Mouse (Mus musculus): ENCODE measurements at regions not wholly inside any gene's neighbourhood (a gene's known extent, or its start where the extent isn't known, plus 50 kb on each side); places are given as distances from the start of the nearest gene placed in this dataset.
"Not testable (repeated sequence)": the region's sequence is repeated elsewhere in the genome, so short reads cannot be mapped to it uniquely, and the experiment has no call there.

DNA sequence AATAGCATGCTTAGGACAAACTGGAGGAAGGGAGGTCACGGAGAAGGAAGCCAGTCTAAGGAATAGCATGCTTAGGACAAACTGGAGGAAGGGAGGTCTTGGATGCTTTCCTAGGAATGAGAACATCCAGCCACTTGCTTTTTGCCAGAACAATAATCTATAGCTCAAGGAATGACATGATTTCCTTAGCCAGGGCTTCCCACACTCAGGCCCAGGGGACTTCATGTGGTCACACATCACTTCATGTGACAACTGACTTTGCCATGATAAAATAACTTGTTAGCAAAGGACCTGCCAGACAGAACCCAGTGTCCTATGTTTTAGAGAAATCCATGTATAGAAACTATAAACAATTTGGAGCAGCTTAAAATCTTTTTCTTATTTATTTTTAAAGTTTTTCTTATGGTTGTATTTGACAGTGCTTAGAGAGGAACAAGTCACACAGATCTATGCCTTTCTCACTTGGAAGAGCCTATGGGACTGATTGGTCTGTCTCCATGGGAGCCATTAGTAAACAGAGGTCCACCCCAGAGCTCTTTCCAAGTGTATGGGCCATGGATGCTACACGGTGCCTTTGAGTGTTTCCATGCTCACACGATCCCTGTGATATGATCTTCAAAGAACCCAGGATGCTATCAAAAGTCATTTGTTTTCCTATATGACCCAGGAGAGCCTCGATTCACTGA lies 153.3 kb upstream of the Unc93a2 start:
- no peak for DNase-seq (ENCODE audit: low spot score in 2 of 2)

GRCm38 (mm10) chr17:7537618-7538266 lies 152.5 kb upstream of the Unc93a2 start:
- DNase-seq (ENCODE audit: low spot score in 2 of 2), result no peak

DNA sequence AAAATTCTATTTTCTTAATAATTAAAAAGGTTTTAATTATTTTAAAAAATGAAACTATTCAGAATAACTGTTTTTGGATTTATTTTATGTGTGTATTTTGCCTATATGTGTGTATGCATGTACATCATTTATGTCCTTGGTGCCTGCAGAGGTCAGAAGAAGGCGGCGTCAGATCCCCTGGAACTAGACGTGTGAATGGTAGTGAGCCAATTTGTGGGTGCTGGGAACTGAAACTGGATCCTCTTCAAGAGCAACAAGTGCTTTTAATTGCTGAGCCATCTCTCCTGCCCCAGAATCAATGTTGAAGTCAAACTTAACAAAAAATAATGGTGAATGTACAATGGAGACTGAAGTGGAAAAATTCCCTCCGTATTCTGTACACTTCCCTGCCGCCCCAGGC lies 151.9 kb upstream of the Unc93a2 start:
- DNase-seq (ENCODE audit: low spot score in 2 of 2), result no peak

DNA sequence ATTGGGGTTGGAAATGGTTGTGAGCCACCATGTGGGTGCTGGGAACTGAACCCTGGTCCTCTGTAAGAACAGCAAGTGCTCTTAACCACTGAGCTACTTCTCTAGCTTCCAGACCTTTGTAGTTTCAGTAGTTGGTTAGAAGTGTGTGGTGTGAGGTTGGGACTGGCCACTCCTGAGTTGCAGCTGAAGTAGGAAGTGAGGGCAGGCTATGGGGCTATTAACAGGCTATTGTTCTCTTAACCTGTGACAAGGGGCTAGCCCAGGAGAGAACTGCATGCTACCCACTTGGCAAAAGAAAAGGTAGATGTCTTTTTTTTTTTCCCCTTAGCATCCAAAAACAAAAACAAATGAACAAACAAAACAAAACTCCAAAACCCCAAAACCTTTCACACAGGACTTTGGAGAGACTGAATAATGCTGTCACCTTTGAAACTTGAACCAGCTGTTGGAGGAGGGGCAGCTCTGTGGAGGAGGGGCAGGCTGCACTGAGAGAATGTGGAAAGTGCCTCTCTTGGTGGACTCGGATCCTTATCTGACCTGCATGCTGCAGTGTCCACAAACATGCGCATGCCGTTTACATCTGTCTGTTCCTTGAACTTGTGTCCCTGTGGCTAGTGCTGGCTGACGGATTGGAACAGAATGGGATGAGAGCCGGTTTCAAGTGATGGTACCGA lies 149.3 kb upstream of the Unc93a2 start:
- no peak for DNase-seq (ENCODE audit: low spot score in 2 of 2)

- DNase-seq (ENCODE audit: low spot score in 2 of 2), result no peak
These were observed 148.3 kb upstream of the Unc93a2 start for GRCm38 (mm10) chr17:7533552-7533951.

GRCm38 (mm10) chr17:7532618-7533017 lies 147.4 kb upstream of the Unc93a2 start:
- DNase-seq (ENCODE audit: low spot score in 2 of 2), result no peak

DNA sequence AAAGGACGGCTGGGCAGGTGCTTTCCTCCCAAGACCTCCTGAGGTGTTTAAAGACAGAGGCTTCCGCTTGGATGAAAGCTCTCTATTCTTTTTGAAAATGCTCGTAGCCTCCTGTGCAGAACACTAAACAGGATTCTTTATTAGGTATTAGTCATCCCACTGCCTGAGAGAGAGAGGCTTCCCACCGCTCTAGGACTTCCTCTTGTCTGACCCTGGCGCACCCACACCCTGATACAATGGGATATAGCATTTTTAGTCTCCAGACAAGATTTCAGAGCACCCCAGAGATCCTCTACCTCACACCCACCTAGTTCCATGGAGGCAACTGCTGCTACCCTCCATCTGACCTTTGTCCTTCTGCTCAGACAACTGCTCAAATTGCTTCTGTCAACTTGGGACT lies 144.0 kb upstream of the Unc93a2 start:
- no peak for DNase-seq (ENCODE audit: low spot score in 2 of 2)

DNA sequence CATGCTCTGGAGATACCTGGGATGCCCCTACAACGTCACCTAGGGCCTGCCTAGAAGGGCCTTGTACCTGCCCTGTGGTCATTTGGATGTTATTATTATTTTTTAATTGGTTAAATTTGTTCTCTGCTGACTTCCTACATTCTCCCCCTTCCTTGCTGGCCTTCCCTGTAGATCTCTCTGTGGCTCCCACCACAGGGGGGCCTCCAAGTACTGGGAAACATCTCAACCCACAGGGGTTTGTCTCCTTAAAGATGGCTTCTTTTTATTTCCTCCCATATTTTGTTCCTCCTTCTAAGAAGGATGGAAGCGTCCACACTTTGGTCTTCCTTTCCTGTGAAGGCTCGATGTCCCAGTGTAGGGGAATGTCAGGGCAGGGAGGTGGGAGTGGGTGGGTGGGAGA lies 142.4 kb upstream of the Unc93a2 start:
- no peak for DNase-seq (ENCODE audit: low spot score in 2 of 2)

DNA sequence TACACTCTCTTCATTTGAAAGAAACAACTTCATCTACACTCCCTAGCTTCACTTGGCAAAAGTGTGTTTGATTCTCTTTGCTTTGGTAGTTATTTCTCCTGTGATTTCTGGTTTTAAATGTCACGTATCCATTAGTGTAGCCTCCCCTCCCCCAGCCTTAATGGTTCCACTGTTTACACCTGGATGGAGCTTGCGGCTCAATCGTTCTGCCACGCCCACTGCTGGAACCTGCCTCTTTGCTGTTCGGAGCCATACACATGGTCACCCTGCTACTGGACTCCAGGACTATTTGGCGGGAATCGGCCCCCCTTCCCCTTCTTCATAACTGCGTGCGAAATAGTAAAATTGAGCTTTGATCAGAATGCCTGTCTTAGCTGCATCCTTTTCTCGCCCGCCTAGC lies 139.2 kb upstream of the Unc93a2 start:
- not testable (repeated sequence) for DNase-seq (ENCODE audit: low spot score in 2 of 2)

DNA sequence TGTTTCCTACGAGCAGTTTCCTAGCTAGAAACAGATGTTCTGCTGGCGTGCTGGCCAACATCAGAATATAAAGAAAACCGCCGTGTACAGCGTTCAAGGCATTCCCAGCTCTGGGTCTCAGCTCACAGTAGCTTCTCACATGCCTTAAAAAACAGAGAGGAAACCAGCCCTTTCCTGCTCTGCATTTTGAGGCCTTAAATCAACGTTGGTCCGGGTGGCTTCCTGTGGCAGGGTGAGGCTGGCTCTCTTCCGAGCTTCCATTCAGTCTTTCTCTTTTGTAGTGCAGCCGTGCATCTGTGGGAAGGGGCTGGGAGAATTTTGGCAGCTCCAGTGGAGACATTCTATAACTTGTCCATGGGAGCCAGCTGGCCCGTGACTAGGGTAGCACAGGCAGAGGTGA lies 135.9 kb upstream of the Unc93a2 start:
- no peak for DNase-seq (ENCODE audit: low spot score in 2 of 2)
